Mouse (Mus musculus): ENCODE data around the gene 2210407C18Rik. TPM values are rescaled to one million over a fixed set of nuclear protein-coding genes. Genes with fewer than 3 reads are reported as not detected.

Gene 2210407C18Rik
- polyA plus RNA-seq, 1 experiment from 2014 or later, result not detected

GRCm38 (mm10) chr11:58606177-58606919, 9.5 kb downstream of the 2210407C18Rik start:
- Histone ChIP-seq H3K4me2 (ENCODE audit: low read depth, low read length) (no peak overlapping the region), H3K9ac (ENCODE audit: low read length) (no peak overlapping the region), H3K27me3 (ENCODE audit: control insufficient read depth, insufficient read depth, low read length) (no peaks in the 10 kb centered on the region), H3K9me3 (replicated peaks; ENCODE audit: control insufficient read depth, low read length) (no peaks in the 10 kb centered on the region), H3K36me3 (ENCODE audit: control insufficient read depth, insufficient read depth) (no peaks in the 10 kb centered on the region), H3K27ac (ENCODE audit: low read length) (no peak overlapping the region), H3K4me3 (ENCODE audit: low read length) (no peak overlapping the region), H3K4me1 (ENCODE audit: control insufficient read depth, insufficient read depth, low read length) (no peaks in the 10 kb centered on the region)
- WGBS, result 77% methylated on average over 12 of the region's 12 CpGs
- no peak for ATAC-seq (replicated peaks; ENCODE audit: extremely low read depth, insufficient read depth, low FRiP score)

GRCm38 (mm10) chr11:58605228-58605627, 10.6 kb downstream of the 2210407C18Rik start:
- Histone ChIP-seq H3K9me3 (replicated peaks; ENCODE audit: control insufficient read depth, low read length) (no peaks in the 10 kb centered on the region), H3K36me3 (ENCODE audit: control insufficient read depth, insufficient read depth) (no peaks in the 10 kb centered on the region), H3K4me3 (ENCODE audit: low read length) (no peak overlapping the region), H3K4me1 (ENCODE audit: control insufficient read depth, insufficient read depth, low read length) (no peaks in the 10 kb centered on the region), H3K27ac (ENCODE audit: low read length) (no peak overlapping the region), H3K4me2 (ENCODE audit: low read depth, low read length) (no peak overlapping the region), H3K27me3 (ENCODE audit: control insufficient read depth, insufficient read depth, low read length) (no peaks in the 10 kb centered on the region), H3K9ac (ENCODE audit: low read length) (no peak overlapping the region)
- ATAC-seq (replicated peaks; ENCODE audit: extremely low read depth, insufficient read depth, low FRiP score), result no peak
- 47% methylated on average over 3 of the region's 3 CpGs for WGBS

DNA sequence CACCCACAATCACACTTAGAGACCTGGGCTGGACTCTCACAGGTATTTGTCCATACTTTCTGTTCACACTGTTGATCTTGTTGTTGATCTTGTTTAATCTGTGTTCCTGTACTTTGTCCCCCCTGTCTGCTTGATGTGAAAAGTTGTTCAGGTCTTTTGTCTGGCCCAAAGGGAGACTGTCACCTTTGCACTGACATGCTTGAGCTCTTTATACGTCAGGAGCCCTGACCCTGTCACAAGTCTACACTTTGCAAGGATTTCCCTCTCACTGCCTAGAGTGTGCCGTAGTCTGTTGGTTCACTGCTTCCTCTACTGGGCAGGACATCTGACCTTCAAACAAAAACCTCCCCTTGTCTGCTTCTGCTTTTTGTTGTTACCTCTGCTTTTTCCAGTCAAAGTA, 11.2 kb downstream of the 2210407C18Rik start:
- no peak for ATAC-seq (replicated peaks; ENCODE audit: extremely low read depth, insufficient read depth, low FRiP score)
- no peaks in the 10 kb centered on the region for H3K27me3 ChIP-seq (ENCODE audit: control insufficient read depth, insufficient read depth, low read length)
- WGBS, result 51% methylated on average over 2 of the region's 2 CpGs
- H3K4me1 ChIP-seq (ENCODE audit: control insufficient read depth, insufficient read depth, low read length), result no peaks in the 10 kb centered on the region
- no peak overlapping the region for H3K27ac ChIP-seq (ENCODE audit: low read length)
- H3K36me3 ChIP-seq (ENCODE audit: control insufficient read depth, insufficient read depth), result no peaks in the 10 kb centered on the region
- no peak overlapping the region for H3K9ac ChIP-seq (ENCODE audit: low read length)
- H3K9me3 ChIP-seq (replicated peaks; ENCODE audit: control insufficient read depth, low read length), result no peaks in the 10 kb centered on the region
- H3K4me2 ChIP-seq (ENCODE audit: low read depth, low read length), result no peak overlapping the region
- no peak overlapping the region for H3K4me3 ChIP-seq (ENCODE audit: low read length)

- H3K4me2 ChIP-seq (ENCODE audit: low read depth, low read length), result no peak overlapping the region
- H3K27me3 ChIP-seq (ENCODE audit: control insufficient read depth, insufficient read depth, low read length), result no peaks in the 10 kb centered on the region
- no peaks in the 10 kb centered on the region for H3K36me3 ChIP-seq (ENCODE audit: control insufficient read depth, insufficient read depth)
- H3K4me3 ChIP-seq (ENCODE audit: low read length), result no peak overlapping the region
- H3K9me3 ChIP-seq (replicated peaks; ENCODE audit: control insufficient read depth, low read length), result no peaks in the 10 kb centered on the region
- H3K4me1 ChIP-seq (ENCODE audit: control insufficient read depth, insufficient read depth, low read length), result no peaks in the 10 kb centered on the region
- H3K9ac ChIP-seq (ENCODE audit: low read length), result no peak overlapping the region
- ATAC-seq (replicated peaks; ENCODE audit: extremely low read depth, insufficient read depth, low FRiP score), result no peak
- WGBS, result 74% methylated on average over 6 of the region's 6 CpGs
- no peak overlapping the region for H3K27ac ChIP-seq (ENCODE audit: low read length)
These were observed 12.9 kb downstream of the 2210407C18Rik start for GRCm38 (mm10) chr11:58602800-58603560.

DNA sequence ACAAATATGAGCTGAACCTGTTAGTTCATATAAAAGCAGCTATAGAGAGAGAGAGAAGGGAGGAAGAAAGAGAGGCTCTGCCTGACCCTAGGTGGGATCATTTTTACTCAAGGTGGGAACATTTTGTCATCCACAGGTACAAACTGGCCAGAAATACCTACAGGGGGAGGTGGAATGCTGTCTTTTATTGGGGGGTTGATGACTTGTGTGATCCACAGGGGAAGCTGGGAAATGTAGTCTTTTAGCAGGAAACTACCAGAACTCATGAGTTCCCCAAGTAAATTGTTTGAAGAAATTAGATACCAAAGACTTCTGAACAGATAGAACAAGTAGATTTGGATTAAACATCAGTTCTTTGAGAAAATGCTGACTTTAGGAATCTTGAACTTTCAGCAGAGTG, 13.8 kb downstream of the 2210407C18Rik start:
- Histone ChIP-seq H3K27me3 (ENCODE audit: control insufficient read depth, insufficient read depth, low read length) (no peaks in the 10 kb centered on the region), H3K4me1 (ENCODE audit: control insufficient read depth, insufficient read depth, low read length) (no peaks in the 10 kb centered on the region), H3K27ac (ENCODE audit: low read length) (no peak overlapping the region), H3K9ac (ENCODE audit: low read length) (no peak overlapping the region), H3K4me2 (ENCODE audit: low read depth, low read length) (no peak overlapping the region), H3K4me3 (ENCODE audit: low read length) (no peak overlapping the region), H3K36me3 (ENCODE audit: control insufficient read depth, insufficient read depth) (no peaks in the 10 kb centered on the region), H3K9me3 (replicated peaks; ENCODE audit: control insufficient read depth, low read length) (no peaks in the 10 kb centered on the region)
- no peak for ATAC-seq (replicated peaks; ENCODE audit: extremely low read depth, insufficient read depth, low FRiP score)

DNA sequence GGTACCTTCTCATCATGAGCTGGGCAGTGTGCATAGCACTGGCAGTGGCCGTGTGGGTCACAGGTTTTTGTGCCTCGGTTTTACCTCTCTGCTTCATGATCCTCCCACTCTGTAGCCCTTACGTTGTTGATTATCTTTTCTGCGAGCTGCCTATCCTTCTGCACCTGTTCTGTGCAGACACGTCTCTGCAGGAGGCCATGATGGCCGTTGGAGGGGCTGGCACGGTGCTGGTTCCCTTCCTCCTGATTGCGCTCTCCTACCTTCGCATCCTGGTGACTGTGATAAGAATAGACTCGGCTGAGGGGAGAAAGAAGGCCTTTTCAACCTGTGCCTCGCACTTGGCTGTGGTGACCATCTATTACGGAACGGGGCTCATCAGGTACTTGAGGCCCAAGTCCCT, 18.0 kb downstream of the 2210407C18Rik start:
- Histone ChIP-seq H3K36me3 (ENCODE audit: control insufficient read depth, insufficient read depth) (no peaks in the 10 kb centered on the region), H3K4me2 (ENCODE audit: low read depth, low read length) (no peak overlapping the region), H3K4me1 (ENCODE audit: control insufficient read depth, insufficient read depth, low read length) (no peaks in the 10 kb centered on the region), H3K27ac (ENCODE audit: low read length) (no peak overlapping the region), H3K4me3 (ENCODE audit: low read length) (no peak overlapping the region), H3K27me3 (ENCODE audit: control insufficient read depth, insufficient read depth, low read length) (no peaks in the 10 kb centered on the region), H3K9ac (ENCODE audit: low read length) (no peak overlapping the region), H3K9me3 (replicated peaks; ENCODE audit: control insufficient read depth, low read length) (no peaks in the 10 kb centered on the region)
- WGBS, result 75% methylated on average over 13 of the region's 13 CpGs
- ATAC-seq (replicated peaks; ENCODE audit: extremely low read depth, insufficient read depth, low FRiP score), result no peak

DNA sequence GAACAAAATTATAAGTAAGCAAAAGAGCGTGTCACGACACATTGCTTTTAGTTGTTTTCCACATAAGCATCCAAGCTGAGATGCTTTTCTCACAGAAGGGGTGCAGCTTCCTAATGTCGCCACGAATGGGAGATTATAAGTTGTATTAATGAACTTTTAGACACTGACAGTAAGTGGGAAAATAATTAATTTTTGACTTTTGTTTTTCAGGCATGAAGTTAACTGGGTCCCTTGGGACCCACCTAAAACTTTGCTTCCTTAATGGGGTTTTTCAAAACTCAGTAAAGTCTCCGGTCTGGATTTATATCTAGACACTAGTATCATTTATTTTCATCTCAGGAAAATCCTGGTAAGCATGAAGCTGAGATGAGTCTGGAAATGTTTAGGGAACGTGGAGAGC, 21.1 kb downstream of the 2210407C18Rik start, which contains the start of gene Olfr324:
Gene Olfr324, plus strand, starts transcription at position 301 of the 400 bp plus-strand sequence.
- no peaks in the 10 kb centered on the region for H3K36me3 ChIP-seq (ENCODE audit: control insufficient read depth, insufficient read depth)
- WGBS, result 75% methylated on average over 6 of the region's 6 CpGs
- no peak for ATAC-seq (replicated peaks; ENCODE audit: extremely low read depth, insufficient read depth, low FRiP score)

GRCm38 (mm10) chr11:58588620-58589250, 27.1 kb downstream of the 2210407C18Rik start:
- Histone ChIP-seq H3K27me3 (ENCODE audit: control insufficient read depth, insufficient read depth, low read length) (no peaks in the 10 kb centered on the region), H3K4me3 (ENCODE audit: low read length) (no peak overlapping the region), H3K4me1 (ENCODE audit: control insufficient read depth, insufficient read depth, low read length) (no peaks in the 10 kb centered on the region), H3K4me2 (ENCODE audit: low read depth, low read length) (no peak overlapping the region), H3K27ac (ENCODE audit: low read length) (no peak overlapping the region), H3K9me3 (replicated peaks; ENCODE audit: control insufficient read depth, low read length) (no peaks in the 10 kb centered on the region), H3K9ac (ENCODE audit: low read length) (no peak overlapping the region), H3K36me3 (ENCODE audit: control insufficient read depth, insufficient read depth) (no peaks in the 10 kb centered on the region)
- WGBS, result 59% methylated on average over 3 of the region's 3 CpGs
- no peak for ATAC-seq (replicated peaks; ENCODE audit: extremely low read depth, insufficient read depth, low FRiP score)

More for the DNA sequence above, 21.1 kb downstream of the 2210407C18Rik start, which contains the start of gene Olfr324:
- Histone ChIP-seq H3K27ac (ENCODE audit: low read length) (no peak within 1 kb of the TSS), H3K4me1 (ENCODE audit: control insufficient read depth, insufficient read depth, low read length) (no peaks in the 10 kb centered on the region), H3K27me3 (ENCODE audit: control insufficient read depth, insufficient read depth, low read length) (no peaks in the 10 kb centered on the region), H3K9ac (ENCODE audit: low read length) (no peak within 1 kb of the TSS), H3K9me3 (replicated peaks; ENCODE audit: control insufficient read depth, low read length) (no peaks in the 10 kb centered on the region), H3K4me3 (ENCODE audit: low read length) (no peak within 1 kb of the TSS), H3K4me2 (ENCODE audit: low read depth, low read length) (no peak within 1 kb of the TSS)

GRCm38 (mm10) chr11:58587898-58588348, 28.0 kb downstream of the 2210407C18Rik start:
- ATAC-seq (replicated peaks; ENCODE audit: extremely low read depth, insufficient read depth, low FRiP score), result no peak
- Histone ChIP-seq H3K9me3 (replicated peaks; ENCODE audit: control insufficient read depth, low read length) (no peaks in the 10 kb centered on the region), H3K9ac (ENCODE audit: low read length) (no peak overlapping the region), H3K27ac (ENCODE audit: low read length) (no peak overlapping the region), H3K4me1 (ENCODE audit: control insufficient read depth, insufficient read depth, low read length) (no peaks in the 10 kb centered on the region), H3K36me3 (ENCODE audit: control insufficient read depth, insufficient read depth) (no peaks in the 10 kb centered on the region), H3K4me3 (ENCODE audit: low read length) (no peak overlapping the region), H3K4me2 (ENCODE audit: low read depth, low read length) (no peak overlapping the region), H3K27me3 (ENCODE audit: control insufficient read depth, insufficient read depth, low read length) (no peaks in the 10 kb centered on the region)
- 62% methylated on average over 7 of the region's 7 CpGs for WGBS

Measured in heart, embryonic 16.5 days (tissue).